Mouse (Mus musculus) forebrain, postnatal 0 days (tissue): ENCODE data around the gene Slc4a4. TPM values are rescaled to one million over a fixed set of nuclear protein-coding genes. Genes with fewer than 3 reads are reported as not detected.

ENCODE experiments used
- ATAC-seq: fragments of 200-750 bp; cut with Nextera tagmentation; 2 replicates; pipeline ENCODE4 v1.8.0; 2017; ENCODE audit warnings: mild to moderate bottlenecking, moderate library complexity
- DNase-seq: peaks from one replicate; pipeline ENCODE4 v3.0.0-alpha.2; 2015
- H3K27ac ChIP-seq: fragments of 300-500 bp; sonication (generic); 2 replicates; pipeline ENCODE4 v1.5.1; 2014; ENCODE audit warnings: low read depth, mild to moderate bottlenecking, antibody characterized with exemption, low read length, moderate library complexity, mixed read lengths
- H3K27me3 ChIP-seq: fragments of 300-500 bp; sonication (generic); 2 replicates; pipeline ENCODE4 v1.6.1; 2014; ENCODE audit warnings: mild to moderate bottlenecking, low read length, mixed read lengths; ENCODE audit not compliant: insufficient read depth
- H3K36me3 ChIP-seq: fragments of 300-500 bp; sonication (generic); 2 replicates; pipeline ENCODE4 v1.6.1; 2014; ENCODE audit warnings: mild to moderate bottlenecking, moderate library complexity; ENCODE audit not compliant: insufficient read depth
- H3K4me1 ChIP-seq: fragments of 300-500 bp; sonication (generic); 2 replicates; pipeline ENCODE4 v1.6.1; 2014; ENCODE audit warnings: antibody characterized with exemption; ENCODE audit not compliant: insufficient read depth
- H3K4me2 ChIP-seq: fragments of 300-500 bp; sonication (generic); 2 replicates; pipeline ENCODE4 v1.6.1; 2014; ENCODE audit warnings: low read depth, mild to moderate bottlenecking, moderate library complexity
- H3K4me3 ChIP-seq: fragments of 300-500 bp; sonication (generic); 2 replicates; pipeline ENCODE4 v1.5.1; 2014; ENCODE audit warnings: low read depth, low read length, mixed read lengths
- H3K9ac ChIP-seq: fragments of 300-500 bp; sonication (generic); 2 replicates; pipeline ENCODE4 v1.6.1; 2014; ENCODE audit warnings: mild to moderate bottlenecking
- H3K9me3 ChIP-seq: fragments of 300-500 bp; sonication (generic); 2 replicates; pipeline ENCODE4 v1.6.1; 2016; ENCODE audit warnings: low read length
- CTCF ChIP-seq: sonication (generic); IDR thresholded peaks from 2 replicates; pipeline ENCODE4 v1.5.1; 2016; ENCODE audit warnings: antibody characterized with exemption, control low read depth, low read depth
- WGBS: fragments of 180-500 bp; shearing (Covaris S2); extraction: QIAGEN DNeasy Blood & Tissue Kit; methylation state at CpG from one replicate; pipeline ENCODE4 v1.1.7; 2014; 5-methylcytosine and 5-hydroxymethylcytosine counted together
- polyA plus RNA-seq: library from polyadenylated mRNA; unstranded; fragments of >200 nt; fragmentation: Nextera tagmentation; extraction: Ambion mirVana; gene quantifications from 2 replicates; pipeline ENCODE4 v1.2.1, GENCODE M21; 2015
- total RNA-seq: library from RNA; depleted of rRNA; stranded (reverse); fragments of >200 nt; gene quantifications from 2 replicates; pipeline ENCODE4 v1.2.3, GENCODE M21; 2014

The Slc4a4 gene
- total and polyA plus RNA-seq, 2 experiments from 2014 or later: 11.8 to 34.7 TPM

- DNase-seq (no peak), ATAC-seq (peak; percentile 1; the same call in 1 of the 2 replicates)
- Histone ChIP-seq H3K4me3 (no peak overlapping the region; the same call in 1 of the 2 replicates), H3K36me3 (no peaks in the 10 kb centered on the region), H3K27ac (0 out of 2 replicates have a peak overlapping the region, but pooled peaks have one; percentile 1), H3K4me1 (peaks cover 30% of the 10 kb centered on the region), H3K9me3 (no peaks in the 10 kb centered on the region), H3K9ac (no peak overlapping the region), H3K4me2 (peak overlapping the region; percentile 46), H3K27me3 (no peaks in the 10 kb centered on the region)
- TF ChIP-seq CTCF: no peak
- WGBS: 56% methylated on average over 5 of the region's 5 CpGs
These were observed 43.5 kb downstream of the Slc4a4 start for GRCm38 (mm10) chr5:88930129-88930528.

- Histone ChIP-seq H3K4me2 (no peak overlapping the region), H3K36me3 (no peaks in the 10 kb centered on the region), H3K4me3 (no peak overlapping the region), H3K9me3 (no peaks in the 10 kb centered on the region), H3K4me1 (peaks cover 30% of the 10 kb centered on the region), H3K27ac (no peak overlapping the region), H3K27me3 (no peaks in the 10 kb centered on the region), H3K9ac (0 out of 2 replicates have a peak overlapping the region, but pooled peaks have one; percentile 15)
- WGBS: 47% methylated on average over 11 of the region's 11 CpGs
- ATAC-seq: no peak
- no peak for TF ChIP-seq CTCF
- DNase-seq: no peak
These were observed 44.0 kb downstream of the Slc4a4 start for GRCm38 (mm10) chr5:88930611-88931010.

- Histone ChIP-seq H3K9ac (no peak overlapping the region), H3K4me1 (peaks cover 30% of the 10 kb centered on the region), H3K4me2 (no peak overlapping the region), H3K4me3 (no peak overlapping the region), H3K36me3 (no peaks in the 10 kb centered on the region), H3K27ac (no peak overlapping the region), H3K9me3 (no peaks in the 10 kb centered on the region), H3K27me3 (no peaks in the 10 kb centered on the region)
- TF ChIP-seq CTCF: no peak
- no peak for ATAC-seq
- DNase-seq: no peak
- WGBS: 94% methylated on average over 9 of the region's 9 CpGs
These were observed 44.6 kb downstream of the Slc4a4 start for GRCm38 (mm10) chr5:88931176-88931575.

- Histone ChIP-seq H3K27ac (no peak overlapping the region), H3K9ac (no peak overlapping the region), H3K27me3 (no peaks in the 10 kb centered on the region), H3K4me2 (peak overlapping the region; percentile 34), H3K9me3 (no peaks in the 10 kb centered on the region), H3K36me3 (no peaks in the 10 kb centered on the region), H3K4me3 (no peak overlapping the region), H3K4me1 (peaks cover 30% of the 10 kb centered on the region)
- ATAC-seq: no peak
- WGBS: 30% methylated on average over 7 of the region's 7 CpGs
- DNase-seq: peak; percentile 13
- no peak for TF ChIP-seq CTCF
These were observed 46.8 kb downstream of the Slc4a4 start for GRCm38 (mm10) chr5:88933454-88933853.

DNA sequence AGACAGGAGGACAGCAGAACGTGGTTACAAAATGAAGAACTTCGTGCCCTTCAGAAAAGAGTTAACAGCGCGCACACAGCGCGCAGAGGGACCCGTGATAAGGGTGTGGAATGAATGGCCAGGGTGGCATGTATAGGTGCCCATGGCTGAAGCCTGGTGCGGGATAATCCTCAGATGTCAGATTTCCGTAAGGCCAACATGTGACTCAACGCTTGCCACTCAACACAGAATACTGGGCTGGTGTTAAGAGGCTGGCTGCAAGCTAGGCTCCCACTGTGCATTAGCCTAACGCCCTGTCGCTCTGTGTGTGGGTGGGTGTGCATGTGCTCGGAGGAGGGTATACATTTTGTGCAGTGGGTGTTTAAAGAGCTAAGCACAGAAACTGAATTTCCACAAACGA lies 47.3 kb downstream of the Slc4a4 start:
- Histone ChIP-seq H3K4me2 (peak overlapping the region; percentile 34), H3K27ac (no peak overlapping the region), H3K4me1 (peaks cover 26% of the 10 kb centered on the region), H3K9ac (no peak overlapping the region), H3K4me3 (no peak overlapping the region), H3K27me3 (no peaks in the 10 kb centered on the region), H3K36me3 (no peaks in the 10 kb centered on the region), H3K9me3 (no peaks in the 10 kb centered on the region)
- ATAC-seq (peak; percentile 20; the same call in 1 of the 2 replicates), DNase-seq (peak; percentile 16)
- TF ChIP-seq CTCF: no peak
- WGBS: 50% methylated on average over 14 of the region's 14 CpGs

DNA sequence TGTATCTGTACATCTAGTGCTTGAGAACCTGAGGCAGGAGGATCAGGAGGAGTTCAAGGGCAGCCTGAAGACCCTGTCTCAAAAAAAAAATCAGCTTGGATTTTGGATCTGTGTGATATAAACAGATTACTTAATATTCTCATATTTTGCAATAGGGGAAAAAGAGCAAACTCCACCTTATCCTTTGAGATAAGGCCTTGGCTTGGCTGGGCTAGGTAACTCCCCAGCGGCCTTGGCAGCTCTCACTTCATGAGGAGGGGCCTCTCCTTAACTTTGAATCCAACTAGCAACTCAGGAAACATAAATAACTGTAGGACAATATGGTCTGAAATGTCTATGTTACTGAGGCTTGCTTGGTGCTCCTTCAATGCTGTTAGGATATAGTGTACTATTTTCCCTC lies 51.6 kb downstream of the Slc4a4 start:
- Histone ChIP-seq H3K27ac (no peak overlapping the region), H3K9me3 (no peaks in the 10 kb centered on the region), H3K36me3 (no peaks in the 10 kb centered on the region), H3K27me3 (no peaks in the 10 kb centered on the region), H3K4me3 (no peak overlapping the region), H3K4me2 (no peak overlapping the region), H3K4me1 (peaks cover 6% of the 10 kb centered on the region), H3K9ac (no peak overlapping the region)
- ATAC-seq (no peak), DNase-seq (no peak)
- TF ChIP-seq CTCF: no peak
- WGBS: 100% methylated on average over 1 of the region's 1 CpGs

- Histone ChIP-seq H3K9me3 (no peaks in the 10 kb centered on the region), H3K4me2 (no peak overlapping the region), H3K27ac (no peak overlapping the region), H3K27me3 (no peaks in the 10 kb centered on the region), H3K36me3 (no peaks in the 10 kb centered on the region), H3K9ac (no peak overlapping the region), H3K4me1 (no peaks in the 10 kb centered on the region), H3K4me3 (no peak overlapping the region)
- ATAC-seq: no peak
- DNase-seq: no peak
- 85% methylated on average over 6 of the region's 6 CpGs for WGBS
- TF ChIP-seq CTCF: no peak
These were observed 52.5 kb downstream of the Slc4a4 start for GRCm38 (mm10) chr5:88939151-88939550.

DNA sequence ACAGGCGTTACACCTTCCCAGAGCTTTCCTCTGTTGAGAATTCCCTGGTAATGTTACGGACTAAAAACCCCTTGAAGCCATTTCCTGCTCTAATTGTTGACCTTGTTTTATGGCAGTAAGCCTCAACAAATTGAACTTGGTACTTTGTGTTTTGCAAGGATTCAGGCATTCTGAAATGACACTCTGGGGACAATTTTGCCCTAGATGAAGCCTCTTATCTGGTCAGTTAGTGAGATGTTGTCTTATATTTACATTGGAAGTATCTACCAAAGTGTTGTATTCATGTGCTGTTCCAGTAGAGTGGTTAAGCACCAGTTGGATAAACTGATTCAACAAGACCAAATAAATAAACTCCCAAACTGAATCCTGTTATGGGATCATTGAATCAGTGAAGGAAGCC lies 53.2 kb downstream of the Slc4a4 start:
- 86% methylated on average over 2 of the region's 2 CpGs for WGBS
- DNase-seq: no peak
- no peak for ATAC-seq
- Histone ChIP-seq H3K9me3 (no peaks in the 10 kb centered on the region), H3K4me1 (no peaks in the 10 kb centered on the region), H3K4me2 (no peak overlapping the region), H3K36me3 (no peaks in the 10 kb centered on the region), H3K27me3 (no peaks in the 10 kb centered on the region), H3K4me3 (no peak overlapping the region), H3K27ac (no peak overlapping the region), H3K9ac (no peak overlapping the region)
- TF ChIP-seq CTCF: no peak
